Mouse (Mus musculus) lung, embryonic 14.5 days (tissue): ENCODE measurements around the gene Sycp2l. TPM values are rescaled to one million over a fixed set of nuclear protein-coding genes. Genes with fewer than 3 reads are reported as not detected.
A peak's percentile ranks its signal among the peaks of the same experiment; 100 is the strongest.

ENCODE experiments used
- ATAC-seq: fragments of 200-750 bp; cut with Nextera tagmentation; 2 replicates; pipeline ENCODE4 v1.8.0; 2017; ENCODE audit warnings: mild to moderate bottlenecking, moderate TSS enrichment, moderate library complexity; ENCODE audit not compliant: insufficient read depth
- DNase-seq: peaks from one replicate; pipeline ENCODE4 v3.0.0-alpha.2; 2015
- H3K27ac ChIP-seq: fragments of 300-500 bp; sonication (generic); 2 replicates; pipeline ENCODE4 v1.5.1; 2014; ENCODE audit warnings: low read depth, mild to moderate bottlenecking, moderate library complexity
- H3K27me3 ChIP-seq: fragments of 300-500 bp; sonication (generic); 2 replicates; pipeline ENCODE4 v1.6.1; 2014; ENCODE audit warnings: low read length, control low read depth; ENCODE audit not compliant: insufficient read depth
- H3K36me3 ChIP-seq: fragments of 300-500 bp; sonication (generic); 2 replicates; pipeline ENCODE4 v1.6.1; 2014; ENCODE audit warnings: control low read depth; ENCODE audit not compliant: insufficient read depth
- H3K4me1 ChIP-seq: fragments of 300-500 bp; sonication (generic); 2 replicates; pipeline ENCODE4 v1.6.1; 2014; ENCODE audit warnings: antibody characterized with exemption, control low read depth; ENCODE audit not compliant: insufficient read depth
- H3K4me2 ChIP-seq: fragments of 300-500 bp; sonication (generic); 2 replicates; pipeline ENCODE4 v1.6.1; 2014; ENCODE audit warnings: mild to moderate bottlenecking
- H3K4me3 ChIP-seq: fragments of 300-500 bp; sonication (generic); 2 replicates; pipeline ENCODE4 v1.5.1; 2014; ENCODE audit warnings: low read depth, low read length
- H3K9ac ChIP-seq: fragments of 300-500 bp; sonication (generic); 2 replicates; pipeline ENCODE4 v1.6.1; 2014
- H3K9me3 ChIP-seq: fragments of 300-500 bp; sonication (generic); 2 replicates; pipeline ENCODE4 v1.6.1; 2016; ENCODE audit warnings: low read depth, low read length, control low read depth
- CTCF ChIP-seq: IDR thresholded peaks from 2 replicates; pipeline ENCODE4 v1.5.1; 2016; ENCODE audit warnings: antibody characterized with exemption, low read depth
- WGBS: fragments of 180-500 bp; shearing (Covaris S2); extraction: QIAGEN DNeasy Blood & Tissue Kit; methylation state at CpG from one replicate; pipeline ENCODE4 v1.1.7; 2014; 5-methylcytosine and 5-hydroxymethylcytosine counted together
- polyA plus RNA-seq: library from polyadenylated mRNA; unstranded; fragments of >200 nt; fragmentation: Nextera tagmentation; extraction: Ambion mirVana; gene quantifications from 2 replicates; pipeline ENCODE4 v1.2.1, GENCODE M21; 2014

The Sycp2l gene
- polyA plus RNA-seq, 1 experiment from 2014 or later, result not detected

- H3K9me3 ChIP-seq, result no peaks in the 10 kb centered on the region
- no peaks in the 10 kb centered on the region for H3K4me1 ChIP-seq
- no peak overlapping the region for H3K27ac ChIP-seq
- no peak overlapping the region for H3K4me3 ChIP-seq
- ATAC-seq, result no peak
- DNase-seq, result no peak
- no peak overlapping the region for H3K4me2 ChIP-seq
- WGBS, result 75% methylated on average over 5 of the region's 5 CpGs
- H3K9ac ChIP-seq, result no peak overlapping the region
- no peaks in the 10 kb centered on the region for H3K27me3 ChIP-seq
- TF ChIP-seq CTCF, result no peak
- H3K36me3 ChIP-seq, result no peaks in the 10 kb centered on the region
These were observed 92.1 kb downstream of the Sycp2l start for GRCm38 (mm10) chr13:41206241-41206640.

GRCm38 (mm10) chr13:41211276-41211675 lies 97.2 kb downstream of the Sycp2l start:
- no peak for TF ChIP-seq CTCF

GRCm38 (mm10) chr13:41212558-41213322 lies 98.6 kb downstream of the Sycp2l start:
- H3K4me3 ChIP-seq, result no peak overlapping the region
- 43% methylated on average over 6 of the region's 6 CpGs for WGBS
- TF ChIP-seq CTCF, result no peak
- H3K36me3 ChIP-seq, result no peaks in the 10 kb centered on the region
- ATAC-seq, result no peak
- peak; percentile 53 for DNase-seq
- no peaks in the 10 kb centered on the region for H3K9me3 ChIP-seq
- no peaks in the 10 kb centered on the region for H3K27me3 ChIP-seq
- H3K4me1 ChIP-seq, result peaks cover 9% of the 10 kb centered on the region; the same call in 1 of the 2 replicates
- H3K27ac ChIP-seq, result peak overlapping the region; percentile 65
- H3K9ac ChIP-seq, result no peak overlapping the region
- H3K4me2 ChIP-seq, result no peak overlapping the region

More at GRCm38 (mm10) chr13:41211276-41211675, 97.2 kb downstream of the Sycp2l start:
- ATAC-seq (no peak), DNase-seq (no peak)
- Histone ChIP-seq H3K9me3 (no peaks in the 10 kb centered on the region), H3K27me3 (no peaks in the 10 kb centered on the region), H3K36me3 (no peaks in the 10 kb centered on the region), H3K4me1 (peaks cover 9% of the 10 kb centered on the region; the same call in 1 of the 2 replicates), H3K4me2 (no peak overlapping the region), H3K4me3 (no peak overlapping the region), H3K27ac (no peak overlapping the region), H3K9ac (no peak overlapping the region)
- WGBS, result 73% methylated on average over 4 of the region's 4 CpGs

DNA sequence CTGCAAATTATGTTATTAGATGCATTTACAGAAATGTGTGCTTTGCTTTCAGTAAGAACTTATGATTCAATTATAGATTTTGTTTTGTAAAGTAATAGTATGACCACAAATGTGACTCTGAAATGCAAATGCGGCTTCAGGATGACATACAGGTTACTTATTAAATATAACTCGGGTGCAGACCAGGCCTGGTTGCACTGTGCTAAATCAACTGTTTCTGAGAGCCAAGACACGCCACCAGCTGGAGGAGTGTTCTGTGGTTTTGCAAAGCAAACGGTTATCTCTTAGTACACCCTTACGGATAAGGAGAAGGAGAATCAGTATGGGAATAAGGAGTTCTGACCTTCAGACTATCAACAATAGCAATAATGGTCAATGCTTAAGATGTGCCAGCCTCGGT lies 101.6 kb downstream of the Sycp2l start:
- Histone ChIP-seq H3K36me3 (no peaks in the 10 kb centered on the region), H3K27me3 (no peaks in the 10 kb centered on the region), H3K4me1 (peaks cover 9% of the 10 kb centered on the region; the same call in 1 of the 2 replicates), H3K27ac (no peak overlapping the region), H3K4me2 (no peak overlapping the region), H3K9me3 (peaks cover 2% of the 10 kb centered on the region; the same call in 1 of the 2 replicates), H3K4me3 (no peak overlapping the region), H3K9ac (no peak overlapping the region)
- no peak for TF ChIP-seq CTCF
- DNase-seq (no peak), ATAC-seq (no peak)
- 73% methylated on average over 6 of the region's 6 CpGs for WGBS

GRCm38 (mm10) chr13:41216236-41216635 lies 102.1 kb downstream of the Sycp2l start:
- H3K4me2 ChIP-seq, result no peak overlapping the region
- H3K27me3 ChIP-seq, result no peaks in the 10 kb centered on the region
- no peak overlapping the region for H3K9ac ChIP-seq
- WGBS, result 76% methylated on average over 3 of the region's 3 CpGs
- H3K4me1 ChIP-seq, result peaks cover 9% of the 10 kb centered on the region; the same call in 1 of the 2 replicates
- no peak for TF ChIP-seq CTCF
- DNase-seq (no peak), ATAC-seq (no peak)
- peaks cover 8% of the 10 kb centered on the region; the same call in 1 of the 2 replicates for H3K9me3 ChIP-seq
- no peaks in the 10 kb centered on the region for H3K36me3 ChIP-seq
- H3K27ac ChIP-seq, result no peak overlapping the region
- no peak overlapping the region for H3K4me3 ChIP-seq

- no peaks in the 10 kb centered on the region for H3K36me3 ChIP-seq
These were observed 104.9 kb downstream of the Sycp2l start for GRCm38 (mm10) chr13:41219056-41219455.

GRCm38 (mm10) chr13:41219687-41220303 lies 105.7 kb downstream of the Sycp2l start:
- Histone ChIP-seq H3K4me3 (peak overlapping the region; percentile 57), H3K4me2 (peak overlapping the region; percentile 72), H3K9me3 (peaks cover 9% of the 10 kb centered on the region; the same call in 1 of the 2 replicates), H3K4me1 (no peaks in the 10 kb centered on the region), H3K36me3 (no peaks in the 10 kb centered on the region), H3K9ac (peak overlapping the region; percentile 49), H3K27ac (no peak overlapping the region), H3K27me3 (no peaks in the 10 kb centered on the region)
- DNase-seq (no peak), ATAC-seq (peak; percentile 36)
- 2% methylated on average over 24 of the region's 39 CpGs for WGBS
- TF ChIP-seq CTCF, result no peak

More at GRCm38 (mm10) chr13:41219056-41219455, 104.9 kb downstream of the Sycp2l start:
- TF ChIP-seq CTCF, result no peak
- Histone ChIP-seq H3K9me3 (peaks cover 9% of the 10 kb centered on the region; the same call in 1 of the 2 replicates), H3K27ac (no peak overlapping the region), H3K27me3 (no peaks in the 10 kb centered on the region), H3K9ac (no peak overlapping the region), H3K4me2 (peak overlapping the region; percentile 72), H3K4me1 (no peaks in the 10 kb centered on the region), H3K4me3 (no peak overlapping the region)
- DNase-seq (peak; percentile 3), ATAC-seq (no peak)
- WGBS, result 15% methylated on average over 1 of the region's 1 CpGs
